Mouse (Mus musculus) ES-Bruce4 (cell line): ENCODE data around the gene Mbd6.

ENCODE experiments used
- CTCF ChIP-seq: IDR thresholded peaks from one replicate; pipeline ENCODE4 v1.8.1; 2011; ENCODE audit warnings: low read depth, low read length
- EP300 ChIP-seq: IDR thresholded peaks from 2 replicates; pipeline ENCODE4 v1.6.1; 2011; ENCODE audit warnings: low read depth, low read length; ENCODE audit not compliant: insufficient read depth
- POLR2A ChIP-seq: IDR thresholded peaks from one replicate; pipeline ENCODE4 v1.8.1; 2011; ENCODE audit warnings: low read length; ENCODE audit not compliant: insufficient read depth

DNA sequence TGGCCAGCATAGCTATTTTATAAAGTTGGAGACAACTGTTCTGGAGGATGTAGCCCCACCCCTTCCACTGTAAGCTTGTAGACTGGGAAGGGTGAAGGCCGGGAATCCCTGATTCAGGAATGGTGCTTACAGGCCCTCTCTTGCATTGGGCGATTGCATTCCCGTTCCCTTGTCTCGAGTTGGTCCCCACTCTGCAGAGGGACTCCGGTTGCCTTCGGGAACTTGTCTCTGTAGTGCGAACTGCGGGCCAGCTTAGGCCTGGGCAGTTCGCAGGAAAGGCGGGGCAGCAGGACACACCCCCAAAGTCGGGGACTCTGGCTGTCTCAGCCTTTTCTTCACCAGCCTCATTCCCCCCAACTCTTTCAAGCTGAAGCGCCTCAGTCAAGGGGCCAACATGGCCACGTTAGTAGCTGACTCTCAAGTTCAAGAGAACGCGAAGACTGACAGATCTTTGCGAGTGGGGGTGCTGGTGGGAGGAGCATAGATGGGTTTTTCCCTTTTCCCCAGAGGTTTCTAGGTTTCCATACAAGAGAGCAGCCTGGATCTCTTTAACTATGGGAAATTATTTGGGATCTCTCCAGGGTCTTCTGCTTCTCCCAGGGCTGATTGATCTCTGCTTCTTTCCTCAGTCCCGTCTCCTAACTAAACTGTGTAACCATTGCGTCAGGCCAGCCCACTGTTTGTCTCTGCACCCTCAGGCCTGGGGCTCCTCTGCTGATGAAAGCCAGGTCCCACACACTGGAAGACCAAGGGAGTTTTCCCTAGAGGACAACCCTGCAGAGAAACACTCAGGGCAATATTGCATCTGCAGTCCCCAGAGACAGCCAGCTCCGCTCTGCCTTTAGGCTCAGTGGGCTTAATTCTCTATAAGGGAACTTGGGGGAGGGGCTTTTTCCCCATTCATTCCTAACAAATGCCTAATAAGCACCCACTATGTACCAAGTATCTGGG is 2.4 kb upstream of the Mbd6 start:
- TF ChIP-seq CTCF, result no peak
- TF ChIP-seq POLR2A, result no peak
- no peak for TF ChIP-seq EP300
